Mouse (Mus musculus) CH12F3 (cell line): ENCODE results near the gene Ap1g2.

Experiments used
- in situ Hi-C: fragments of 300-500 bp; cut with MboI; formaldehyde crosslinking; loops from 2 replicates; pipeline ENCODE4 v1.14.3; 2020; ENCODE audit warnings: low sequenced_read_pairs

Gene Ap1g2

DNA sequence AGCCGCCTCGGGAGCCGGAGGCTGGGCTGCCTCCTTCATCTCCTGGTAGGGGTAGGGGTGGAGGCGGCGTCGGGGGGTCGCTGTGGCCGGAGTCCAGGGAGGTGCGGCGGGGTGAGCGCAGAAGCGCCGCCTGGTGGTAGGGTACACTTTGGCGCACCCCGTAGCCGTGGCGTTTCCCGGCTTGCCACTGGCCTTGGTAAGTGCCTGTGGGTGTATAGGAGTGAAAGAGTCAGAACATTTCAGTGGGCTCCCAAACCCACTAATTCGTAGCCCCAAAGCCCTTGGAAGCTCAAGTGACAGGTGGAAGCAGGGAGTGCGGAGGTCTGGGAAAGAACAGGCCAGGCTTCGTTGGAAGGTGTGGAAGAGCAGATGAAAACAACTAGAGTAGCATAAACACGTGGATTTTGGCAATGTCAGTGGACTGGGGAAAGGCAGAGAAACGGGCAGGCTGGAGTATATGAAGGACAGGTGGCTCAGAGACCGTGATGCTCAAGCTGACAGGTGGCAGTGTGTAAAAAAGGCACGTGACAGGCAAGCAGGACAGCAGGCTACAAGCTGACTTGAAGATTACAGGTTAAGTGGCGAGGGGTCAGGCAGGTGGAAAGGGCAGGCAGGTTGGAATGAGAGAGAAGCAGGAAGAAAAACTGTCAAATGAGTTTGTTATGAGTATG is 7.7 kb upstream of the Ap1g2 start:
- in situ Hi-C loops, result no loop called here

DNA sequence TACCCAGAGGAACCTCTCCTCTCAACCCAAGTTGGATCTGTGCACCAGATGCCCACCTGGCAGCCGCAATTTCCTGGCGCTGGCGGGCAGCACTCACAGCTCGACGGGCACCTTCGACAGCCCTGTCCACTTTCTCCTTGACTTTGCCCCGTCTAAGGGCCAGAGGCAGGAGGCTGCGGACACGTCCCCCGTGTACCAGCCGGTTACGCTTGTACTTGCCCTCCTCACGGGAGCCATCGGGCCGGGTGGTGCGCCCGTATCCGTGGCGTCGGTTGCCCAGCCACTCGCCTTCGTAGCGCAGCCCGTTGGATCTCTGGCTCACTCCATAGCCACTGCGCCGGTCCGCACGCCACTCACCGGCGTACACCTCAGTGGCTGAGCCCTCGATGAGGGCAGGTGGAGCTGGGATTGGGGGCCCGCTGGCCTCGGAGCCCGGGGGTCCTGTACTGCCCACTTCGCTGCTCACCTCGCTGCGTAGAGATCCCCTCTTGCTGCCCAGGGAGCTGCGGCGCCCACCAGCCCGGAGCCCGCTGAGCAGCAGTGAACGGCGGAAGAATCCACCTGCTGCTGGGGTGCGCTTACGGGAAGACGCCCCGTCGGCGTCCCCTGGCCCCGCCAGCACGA is 7.1 kb upstream of the Ap1g2 start:
- in situ Hi-C loops, result no loop called here

DNA sequence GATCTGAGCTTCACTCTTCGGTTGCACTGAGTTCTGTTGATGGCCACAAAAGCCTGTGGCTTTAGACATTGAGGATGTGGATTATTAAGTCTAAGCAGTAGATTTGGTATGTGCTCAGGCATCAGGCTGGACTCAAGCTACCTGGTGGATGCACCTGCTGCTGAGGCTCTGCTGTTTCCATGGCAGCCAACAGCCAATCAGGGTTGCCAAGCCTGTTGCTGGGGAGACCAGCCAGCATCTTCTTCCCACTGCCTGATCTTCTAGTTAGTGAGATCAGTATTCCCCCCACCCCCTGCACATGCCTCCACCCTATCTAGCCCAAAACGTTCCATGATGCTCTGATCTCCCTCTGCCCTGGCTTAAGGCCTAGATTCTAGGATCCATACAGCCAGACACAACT is 5.3 kb upstream of the Ap1g2 start:
- in situ Hi-C loops, result no loop called here

DNA sequence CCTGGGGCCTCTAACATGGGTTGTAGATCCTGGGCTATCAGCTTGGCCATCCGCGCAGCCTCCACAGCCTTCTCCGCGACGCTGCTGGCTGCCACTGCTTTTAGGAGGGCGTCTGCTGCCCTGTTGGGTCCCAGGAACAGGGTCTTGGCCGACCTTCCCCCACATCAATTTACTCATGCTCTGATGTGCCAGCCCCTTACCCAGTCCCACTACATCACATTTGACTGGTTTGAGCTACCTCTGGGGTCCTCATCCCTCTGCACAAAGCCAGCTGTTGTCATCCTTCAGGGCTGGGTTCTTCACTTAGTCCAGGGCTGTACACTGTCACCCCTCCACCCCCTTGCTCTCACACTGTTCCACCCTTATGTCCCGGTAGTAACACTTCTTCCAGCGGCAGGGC is 3.7 kb upstream of the Ap1g2 start:
- in situ Hi-C loops, result no loop called here

DNA sequence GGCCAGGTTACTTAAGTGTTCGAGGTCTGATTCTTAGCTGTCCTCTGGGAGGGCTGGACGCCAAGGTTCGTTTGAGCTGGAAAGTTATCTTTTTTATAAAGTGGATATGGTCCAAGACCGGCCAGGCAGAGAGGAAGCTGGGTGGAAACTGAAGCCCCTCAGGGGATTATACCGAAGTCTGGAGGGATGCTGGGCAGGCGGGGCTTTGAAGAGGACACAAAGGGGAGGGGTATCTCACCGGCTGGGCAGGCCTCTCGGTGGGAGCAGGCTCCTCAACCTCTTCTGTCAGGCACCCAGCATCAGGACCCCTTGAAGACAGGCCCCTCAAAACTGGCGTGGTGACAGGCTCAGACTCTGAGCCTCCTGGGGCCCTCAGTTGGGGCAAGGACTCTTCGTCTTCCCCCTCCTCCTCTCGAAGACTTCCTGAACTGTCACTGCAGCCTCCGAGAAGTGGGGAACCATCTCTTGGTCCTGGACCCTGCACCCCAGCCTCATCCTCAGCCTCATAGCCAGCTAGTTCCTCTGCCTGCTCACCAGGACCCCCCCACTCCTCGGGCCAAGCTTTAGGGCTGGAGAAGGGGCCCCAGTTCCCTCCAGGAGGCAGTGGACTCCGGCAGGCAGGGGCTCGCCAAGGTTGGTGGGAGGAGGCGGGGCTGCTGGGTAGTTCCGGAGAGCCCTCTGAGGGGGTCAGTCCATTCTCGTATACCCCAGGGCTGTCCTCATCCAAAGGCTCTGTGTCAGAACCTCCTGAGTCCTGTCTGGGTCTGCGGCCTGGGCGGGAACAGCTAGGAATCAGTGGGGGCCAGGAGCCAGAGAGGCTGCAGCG is 2.9 kb upstream of the Ap1g2 start:
- in situ Hi-C loops, result no loop called here

DNA sequence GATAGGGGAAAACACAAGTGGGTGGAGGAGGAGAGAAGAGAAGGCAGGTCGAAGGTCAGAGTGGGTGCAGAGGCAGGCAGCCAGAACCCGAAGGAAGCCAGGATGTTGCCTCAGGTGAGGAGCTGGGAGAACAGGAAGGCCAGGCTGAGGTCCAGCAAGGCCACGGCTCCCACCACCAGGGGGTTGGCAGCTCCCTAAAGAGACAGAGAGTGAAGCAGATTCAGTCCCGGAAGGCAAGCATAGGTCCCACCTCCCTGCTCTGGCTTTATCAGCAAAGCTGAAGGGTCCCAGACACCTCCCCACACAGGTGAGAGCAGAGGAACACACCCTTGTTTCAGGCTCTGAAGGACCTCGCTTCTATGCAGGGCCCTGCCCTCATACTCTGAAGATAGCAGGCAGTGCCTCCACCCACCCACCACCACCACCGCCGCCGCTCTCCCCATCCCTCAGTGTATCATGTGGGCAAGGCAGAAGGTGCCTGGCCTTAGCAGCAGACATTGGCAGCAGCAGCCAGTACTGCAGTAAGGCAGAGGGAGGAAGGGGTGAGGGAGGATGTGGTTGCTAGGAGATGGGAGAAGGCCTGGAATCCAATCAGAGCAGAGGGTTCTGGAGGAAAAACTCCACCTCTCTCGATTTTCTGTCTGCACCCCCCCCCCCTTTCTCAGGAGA is 1.9 kb upstream of the Ap1g2 start:
- in situ Hi-C loops, result no loop called here

DNA sequence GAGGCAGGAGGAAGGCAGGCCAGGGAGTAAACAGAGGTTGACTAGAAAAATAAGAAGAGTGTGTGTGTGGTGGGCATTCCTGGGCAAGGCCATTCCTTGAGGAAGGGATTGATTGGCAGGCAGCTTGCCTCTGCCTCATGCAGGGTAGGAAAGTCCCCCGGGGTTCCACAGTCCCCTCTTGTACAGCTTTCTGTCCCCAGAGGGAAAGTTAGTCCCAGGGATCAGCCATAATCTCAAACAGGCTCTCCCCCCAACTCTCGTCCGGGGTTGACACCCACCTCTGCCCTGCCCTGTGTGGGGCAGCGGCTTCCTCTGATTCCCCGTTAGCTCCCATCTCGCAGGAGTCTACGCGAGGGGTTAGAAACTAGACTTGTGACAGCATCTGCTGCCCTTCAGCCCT is 597 bp upstream of the Ap1g2 start:
- in situ Hi-C loops, result no loop called here

DNA sequence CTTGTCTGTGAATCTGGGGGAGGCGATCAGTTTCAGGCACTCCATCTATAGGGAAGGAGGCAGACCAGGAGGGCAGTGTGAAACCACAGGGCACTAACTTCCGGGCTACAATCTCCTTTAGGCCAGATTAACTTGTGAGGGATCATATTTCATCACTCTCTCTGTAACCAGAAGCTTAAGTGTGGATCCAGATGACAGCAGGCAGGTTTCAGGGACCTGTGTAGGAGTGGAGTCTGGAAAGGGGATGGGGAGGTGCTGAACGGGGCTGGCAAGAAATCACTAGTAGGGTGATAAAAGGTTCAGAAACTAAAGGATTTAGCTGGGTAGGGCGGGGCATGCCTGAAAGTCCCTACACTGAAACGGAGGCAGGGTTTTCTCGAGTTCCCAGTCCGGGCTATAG is 1.0 kb downstream of the Ap1g2 start:
- in situ Hi-C loops, result no loop called here

DNA sequence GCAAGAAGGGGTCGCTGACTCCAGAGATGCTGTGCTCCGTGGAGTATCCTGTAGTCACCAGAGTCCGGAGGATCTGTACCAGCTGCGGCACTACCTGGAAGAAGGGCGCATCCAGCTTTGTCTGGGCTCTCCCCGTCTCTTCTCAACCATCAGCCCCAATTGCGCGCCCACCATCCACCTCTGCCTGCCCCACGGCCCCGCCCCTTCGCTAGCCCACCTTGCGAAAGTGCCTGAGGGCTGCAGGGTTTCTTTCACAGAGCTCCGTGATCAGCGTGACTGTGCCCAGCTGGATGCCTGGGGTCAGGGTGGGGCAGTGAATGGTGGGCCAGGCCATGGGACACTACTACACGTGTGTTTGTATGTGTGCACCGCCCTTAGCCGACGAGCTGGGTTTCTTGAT is 2.0 kb downstream of the Ap1g2 start:
- in situ Hi-C loops, result no loop called here

DNA sequence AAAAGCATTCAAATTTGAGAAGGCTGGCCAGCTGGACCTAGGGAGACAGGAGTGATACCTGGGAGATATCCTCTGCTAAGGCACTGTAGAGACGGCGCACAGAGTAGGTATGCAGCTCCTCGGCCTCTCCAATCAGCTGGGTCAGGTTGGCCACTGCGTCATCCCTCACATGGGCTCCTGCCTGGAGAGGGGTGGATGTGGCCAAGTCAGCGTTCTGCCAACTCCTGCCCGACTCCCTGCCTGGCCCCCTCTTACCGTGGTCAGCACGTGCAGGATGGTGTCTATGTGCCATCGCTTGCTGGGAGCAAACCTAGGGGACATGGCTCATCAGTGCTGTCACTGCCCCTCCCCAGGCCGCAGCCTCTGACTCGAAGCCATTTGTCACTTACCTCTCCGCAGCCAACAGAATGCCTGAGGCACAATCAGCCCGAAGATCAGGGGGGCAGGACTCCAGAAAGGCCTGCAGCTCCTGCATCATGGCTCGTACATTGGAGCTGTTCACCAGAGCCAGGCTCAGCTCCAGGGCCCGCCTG is 4.1 kb downstream of the Ap1g2 start:
- in situ Hi-C loops, result no loop called here

DNA sequence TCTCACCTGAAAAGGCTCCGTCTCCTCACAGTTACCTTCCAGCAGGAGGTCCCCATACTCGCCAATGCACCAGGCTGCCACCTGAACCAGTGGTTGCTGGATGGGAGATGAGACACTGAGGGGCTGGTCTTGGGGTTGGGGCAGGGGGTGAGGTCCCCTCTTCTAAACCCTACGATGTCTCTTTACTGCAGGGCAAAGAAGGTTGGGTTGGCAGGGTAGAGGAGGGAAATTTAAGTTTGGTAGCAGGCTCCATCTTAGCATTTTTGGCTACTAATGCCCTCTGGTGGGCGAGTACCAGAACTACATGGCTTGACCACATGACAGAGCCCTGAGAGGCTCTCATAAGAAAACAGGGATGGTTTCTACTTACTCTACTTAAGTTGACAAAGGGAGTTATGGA is 4.8 kb downstream of the Ap1g2 start:
- in situ Hi-C loops, result no loop called here

DNA sequence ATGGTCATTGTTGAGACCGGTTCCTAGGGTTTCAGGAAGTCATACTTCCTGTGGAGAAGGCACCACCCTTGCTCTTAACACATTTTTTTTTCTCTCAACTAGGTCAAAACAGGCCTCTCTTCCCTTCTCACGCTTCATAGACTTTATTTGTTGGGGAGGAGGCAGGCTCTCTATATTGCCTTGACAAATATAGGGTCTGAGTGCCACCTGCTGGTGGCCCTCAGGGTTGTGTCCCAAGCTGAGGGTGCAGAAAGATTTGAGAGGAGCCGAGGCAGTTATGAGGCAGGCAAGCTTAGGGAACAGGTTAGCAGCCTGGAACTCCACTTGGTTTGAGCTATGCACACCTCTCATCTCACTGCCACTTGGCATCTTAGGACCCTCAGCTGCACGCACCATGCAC is 8.3 kb downstream of the Ap1g2 start:
- in situ Hi-C loops, result no loop called here

DNA sequence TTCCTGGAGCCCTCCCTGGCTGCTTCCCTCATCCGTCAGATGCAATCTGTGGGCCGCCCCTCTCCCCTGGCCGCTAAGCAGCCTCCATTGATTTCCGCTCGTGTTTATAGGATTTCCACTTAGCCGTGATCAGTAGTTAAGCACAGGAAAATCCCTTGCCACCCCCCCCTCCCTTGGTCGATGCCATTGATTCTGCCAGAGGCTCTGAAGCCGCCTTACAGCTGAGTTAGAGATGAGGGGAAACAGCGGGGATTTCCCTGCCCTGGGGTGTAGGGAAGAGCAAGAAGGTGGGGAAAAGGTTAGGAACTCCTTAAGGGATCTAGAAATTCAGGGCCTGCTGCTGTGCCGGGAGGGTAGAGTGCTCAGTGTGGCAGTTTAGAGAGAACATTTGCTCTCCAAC is 8.7 kb downstream of the Ap1g2 start:
- in situ Hi-C loops, result no loop called here

DNA sequence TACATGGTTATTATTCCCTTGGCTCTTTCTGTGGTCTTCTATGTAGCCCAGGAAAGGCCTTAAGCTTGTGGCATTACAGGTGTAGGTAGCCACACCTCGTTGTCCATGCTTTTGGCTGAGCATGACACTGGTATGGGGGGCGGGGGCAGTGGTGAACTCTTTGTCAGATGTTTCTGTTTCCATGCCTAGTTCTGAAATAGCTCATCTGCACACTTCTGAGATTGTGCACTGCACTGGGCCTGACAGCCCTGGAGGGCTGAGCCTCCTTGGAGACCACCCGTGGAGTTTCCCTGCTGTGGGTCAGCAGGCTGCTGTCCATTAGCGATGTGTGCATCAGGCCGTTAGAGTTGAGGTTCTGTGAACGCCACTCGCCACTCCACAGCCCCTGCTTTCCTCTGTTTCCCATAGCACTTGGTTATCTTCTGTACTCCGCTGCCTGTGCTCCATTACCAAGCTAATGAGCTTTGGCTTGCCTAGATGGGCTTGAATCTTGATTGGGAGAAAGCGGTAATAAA is 9.8 kb downstream of the Ap1g2 start:
- in situ Hi-C loops, result no loop called here

DNA sequence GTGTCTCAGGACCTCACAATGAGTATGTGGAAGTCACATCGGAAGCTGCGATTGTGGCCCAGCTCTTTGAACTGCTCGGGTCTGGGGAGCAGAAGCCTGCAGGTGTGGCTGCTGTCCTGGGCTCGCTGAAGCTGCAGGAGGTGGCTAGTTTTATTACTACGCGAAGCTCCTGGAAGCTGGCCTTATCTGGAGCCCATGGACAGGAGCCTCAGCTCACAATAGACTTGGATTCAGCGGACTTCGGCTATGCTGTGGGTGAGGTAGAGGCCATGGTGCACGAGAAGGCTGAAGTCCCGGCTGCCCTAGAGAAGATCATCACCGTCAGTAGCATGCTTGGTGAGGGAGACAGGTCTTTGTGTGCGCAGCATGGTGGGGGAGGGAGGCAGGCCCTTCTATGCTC is 10.7 kb downstream of the Ap1g2 start:
- in situ Hi-C loops, result no loop called here

DNA sequence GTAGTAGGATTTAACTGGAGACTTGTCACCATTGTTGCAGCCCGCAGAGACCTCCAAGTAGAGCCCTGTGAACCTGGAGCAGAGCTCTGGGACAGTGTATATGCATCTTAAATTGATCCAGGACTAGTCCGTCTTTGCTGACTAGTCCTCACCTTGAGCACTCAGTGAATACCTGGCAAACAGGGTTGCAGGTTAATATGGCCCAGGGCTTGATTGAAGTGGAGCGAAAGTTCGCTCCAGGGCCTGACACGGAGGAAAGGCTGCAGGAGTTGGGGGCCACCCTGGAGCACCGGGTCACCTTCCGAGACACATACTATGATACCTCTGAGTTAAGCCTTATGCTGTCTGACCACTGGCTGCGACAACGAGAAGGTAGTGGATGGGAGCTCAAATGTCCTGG is 11.1 kb downstream of the Ap1g2 start:
- in situ Hi-C loops, result no loop called here

DNA sequence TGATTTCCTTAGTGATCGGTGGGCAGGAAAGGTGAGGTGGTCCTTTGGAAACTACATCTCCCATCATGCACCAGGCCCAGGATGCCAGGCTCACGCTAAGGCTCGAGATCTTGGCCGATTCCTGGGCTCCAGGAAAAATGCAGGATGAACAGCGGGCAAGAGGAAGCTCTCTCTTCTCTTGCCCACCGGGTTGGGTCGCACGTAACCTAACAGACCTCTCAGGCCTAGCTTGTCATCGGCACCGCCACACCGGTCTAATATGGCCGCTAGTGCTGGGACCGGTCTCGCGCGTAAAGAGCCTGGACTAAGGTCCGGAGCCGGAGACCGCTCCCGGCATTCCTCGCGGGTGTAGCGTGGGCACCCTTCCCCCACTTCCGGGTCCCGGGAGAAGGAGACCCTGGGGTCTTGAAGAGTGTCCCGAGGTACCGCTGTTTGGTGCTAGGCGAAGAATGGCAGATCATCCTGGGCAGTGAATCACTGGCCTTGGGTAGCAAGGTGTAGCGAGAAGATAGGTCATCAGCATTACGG is 11.6 kb downstream of the Ap1g2 start, which contains the start of gene Thtpa:
Gene Thtpa (plus strand): TSS at position 81 of the 528 bp plus-strand sequence.
- in situ Hi-C loops, result no loop called here

DNA sequence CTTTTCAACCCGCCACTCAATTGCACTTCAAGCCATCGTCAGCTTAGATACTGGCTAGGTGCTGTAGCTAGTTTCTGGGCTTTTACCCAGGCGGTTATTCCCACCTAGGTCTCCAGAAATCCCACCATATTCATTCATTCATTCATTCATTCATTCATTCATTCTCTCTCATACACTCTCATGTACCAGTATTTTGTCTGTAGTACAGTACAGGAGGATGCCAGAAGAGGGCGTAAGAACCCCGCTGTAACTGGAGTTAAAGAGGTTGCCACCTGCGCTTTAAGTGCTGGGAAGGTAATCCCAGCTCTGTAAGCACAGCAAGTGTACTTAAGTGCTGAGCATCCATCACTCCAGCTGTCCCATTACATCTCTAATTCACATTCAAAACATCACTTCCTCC is 12.5 kb downstream of the Ap1g2 start:
- in situ Hi-C loops, result no loop called here

DNA sequence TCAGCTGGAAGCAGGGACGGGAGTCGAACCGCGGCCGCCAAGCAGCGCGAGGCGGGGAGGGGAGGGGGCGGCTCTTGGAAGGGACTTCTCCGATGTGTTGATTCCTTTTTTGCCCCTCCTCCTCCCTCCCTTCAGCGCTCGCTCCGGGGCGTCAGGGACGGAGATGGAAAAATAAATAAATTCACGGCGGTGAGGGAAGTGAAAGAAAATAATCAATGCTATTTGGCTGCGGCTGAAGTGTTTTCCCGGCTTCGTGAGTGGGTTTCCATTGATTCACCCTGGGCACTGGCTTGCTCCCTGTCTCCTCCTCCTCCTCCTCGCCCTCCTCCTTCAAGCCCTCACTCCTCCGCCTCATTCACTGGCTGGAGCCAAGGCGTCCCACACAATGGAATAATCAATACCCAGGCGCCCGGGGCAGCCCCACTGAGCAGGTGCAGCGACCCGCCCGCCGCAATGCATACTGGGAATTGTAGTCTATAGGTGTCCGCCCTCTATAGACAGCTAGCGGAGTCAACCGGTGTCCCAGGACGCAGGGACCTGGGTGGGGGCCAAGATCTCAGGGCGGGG is 14.3 kb downstream of the Ap1g2 start, which contains the start of gene Zfhx2:
Gene Zfhx2 (minus strand): TSS at position 314 of the 567 bp plus-strand sequence.
- in situ Hi-C loops, result no loop called here

DNA sequence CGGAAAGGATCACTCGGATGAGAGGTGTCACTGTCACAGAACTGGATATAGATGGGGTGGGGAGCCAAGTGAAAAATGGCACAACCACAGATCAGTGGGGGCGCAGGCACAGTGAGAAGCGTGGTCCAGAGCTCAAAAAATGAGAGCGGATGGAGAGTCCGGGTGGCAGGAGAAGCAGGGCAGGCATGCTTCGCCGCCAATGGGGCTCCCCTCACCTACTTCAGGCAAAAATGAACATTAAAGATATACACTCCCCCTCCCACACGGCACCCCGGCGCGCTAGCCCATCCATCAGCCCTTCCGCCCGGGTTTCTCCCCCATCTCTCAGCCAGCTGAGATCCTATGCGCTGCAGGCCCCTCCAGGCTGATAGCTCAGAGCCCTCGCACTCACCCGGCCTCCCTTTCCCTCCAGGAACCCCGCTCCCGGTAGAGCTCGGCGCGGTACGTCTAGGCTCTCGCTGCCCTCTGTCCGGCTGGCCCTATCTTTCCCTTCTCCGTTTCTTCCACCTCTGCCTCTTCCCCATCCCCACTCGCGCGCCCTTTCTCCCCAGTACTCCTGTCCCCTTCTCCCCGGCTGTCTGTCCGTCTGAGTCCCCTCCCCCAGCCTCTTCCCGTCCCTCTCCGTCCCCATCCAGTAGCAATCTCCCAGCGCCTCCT is 15.1 kb downstream of the Ap1g2 start:
- in situ Hi-C loops, result no loop called here
